Mouse (Mus musculus) layer of hippocampus, adult 9-10 months (tissue): ENCODE measurements around the gene Slc38a3.

Source experiments
- DNase-seq: peaks from one replicate; pipeline ENCODE4 v3.0.0; 2022; ENCODE audit warnings: low spot score

Slc38a3 gene

GRCm38 (mm10) chr9:107618098-107618497, 51.2 kb downstream of the Slc38a3 start:
- DNase-seq: no peak

DNA sequence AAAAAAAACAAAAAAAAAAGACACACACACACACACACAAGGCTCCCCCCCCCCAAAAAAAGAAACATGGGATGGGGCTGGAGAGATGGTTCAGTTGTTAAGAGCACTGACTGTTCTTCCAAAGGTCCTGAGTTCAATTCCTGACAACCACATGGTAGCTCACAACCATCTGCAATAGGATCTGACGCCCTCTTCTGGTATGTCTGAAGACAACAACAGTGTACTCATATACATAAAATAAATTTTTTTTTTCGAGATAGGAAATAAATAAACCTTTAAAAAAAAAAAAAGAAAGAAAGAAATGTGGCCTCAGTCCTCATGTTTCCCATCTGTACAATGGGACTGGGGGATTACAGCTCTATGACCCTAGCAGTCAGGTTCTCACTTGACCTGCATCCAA, 51.9 kb downstream of the Slc38a3 start:
- no peak for DNase-seq

DNA sequence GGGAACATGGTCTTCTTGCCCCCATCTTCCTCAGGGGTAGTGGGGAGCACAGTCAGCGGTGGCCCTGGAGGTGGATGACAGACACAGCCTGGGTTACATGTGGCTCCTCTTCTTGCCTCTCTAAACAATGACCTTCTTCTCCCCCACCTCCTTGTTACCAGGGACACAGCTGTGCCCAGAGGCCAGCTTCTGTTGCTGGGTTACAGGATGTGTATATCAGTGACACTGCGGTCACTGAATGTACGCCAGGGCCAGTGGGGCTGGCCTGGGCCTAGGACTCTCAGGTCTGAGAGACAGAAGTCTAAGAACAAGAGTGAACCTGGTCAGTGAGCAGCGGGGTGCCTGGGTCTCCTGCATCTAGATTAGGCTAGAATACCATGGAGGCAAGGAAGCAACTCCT, 54.3 kb downstream of the Slc38a3 start:
- no peak for DNase-seq

DNA sequence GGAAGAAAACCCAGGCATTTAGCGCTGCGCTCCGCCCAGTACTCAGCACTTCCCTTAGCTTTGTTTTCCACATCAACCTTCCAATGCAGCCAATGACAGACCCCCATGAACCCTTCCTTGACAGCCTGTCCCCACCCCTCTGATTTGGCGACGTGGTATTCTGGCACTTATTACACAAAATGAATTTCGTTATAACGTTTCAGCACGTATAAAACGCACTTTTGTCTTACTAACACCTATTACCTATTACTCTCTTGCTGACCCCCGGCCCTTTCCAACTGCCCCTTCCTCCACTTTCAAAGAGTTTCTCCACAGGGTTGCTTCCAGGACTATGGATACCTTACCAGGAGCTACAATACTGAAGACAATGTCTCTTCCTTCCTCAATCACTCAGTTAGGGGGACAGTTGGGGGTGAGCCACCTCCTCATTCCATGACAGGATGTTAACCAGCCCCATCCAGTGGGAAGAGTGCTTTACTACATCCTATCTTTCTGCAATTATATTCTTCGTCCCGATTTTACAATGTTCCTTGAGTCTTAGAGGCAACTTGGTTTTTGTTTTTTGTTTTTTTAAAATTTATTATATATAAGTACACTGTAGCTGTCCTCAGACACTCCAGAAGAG, 56.3 kb downstream of the Slc38a3 start:
- no peak for DNase-seq

DNA sequence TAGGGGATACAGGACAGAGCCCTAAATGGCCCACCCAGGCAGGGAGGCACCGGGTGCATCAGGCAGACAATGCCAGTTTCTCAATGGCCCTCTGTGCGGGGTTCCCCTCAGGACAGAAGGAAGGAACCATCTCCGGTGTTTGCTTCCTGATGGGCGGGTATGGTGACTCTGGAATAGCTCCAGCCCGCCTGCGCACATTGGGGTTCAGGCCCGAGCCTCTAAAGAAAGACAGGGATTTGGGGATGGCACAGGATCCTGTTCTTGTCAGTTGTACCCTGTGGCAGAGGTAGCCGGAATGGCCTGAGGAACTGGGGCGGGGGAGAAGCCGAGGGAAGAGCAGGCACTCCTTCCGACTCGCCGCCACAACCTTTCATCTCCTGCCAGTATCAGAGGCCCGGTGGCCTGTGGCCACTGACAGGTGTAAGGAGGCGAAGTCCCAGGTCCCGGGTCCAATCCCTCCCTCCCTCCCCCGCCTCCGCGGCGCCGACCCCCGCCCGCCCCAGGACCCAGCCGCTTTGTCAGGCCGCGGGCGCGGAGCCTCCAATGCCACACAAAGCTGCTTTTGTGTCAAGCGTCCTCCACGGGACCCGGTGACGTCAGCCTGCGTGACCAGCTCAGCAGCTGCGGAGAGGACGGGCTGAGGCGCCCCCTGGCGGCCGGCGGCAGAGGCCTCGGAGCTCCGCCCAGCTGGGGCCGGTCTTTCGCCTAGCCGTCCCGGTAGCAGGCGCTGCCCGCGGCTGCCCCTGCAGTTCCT, 57.0 kb downstream of the Slc38a3 start:
- peak; percentile 90 for DNase-seq

- DNase-seq: no peak
These were observed 57.7 kb downstream of the Slc38a3 start for GRCm38 (mm10) chr9:107611456-107612190.

DNA sequence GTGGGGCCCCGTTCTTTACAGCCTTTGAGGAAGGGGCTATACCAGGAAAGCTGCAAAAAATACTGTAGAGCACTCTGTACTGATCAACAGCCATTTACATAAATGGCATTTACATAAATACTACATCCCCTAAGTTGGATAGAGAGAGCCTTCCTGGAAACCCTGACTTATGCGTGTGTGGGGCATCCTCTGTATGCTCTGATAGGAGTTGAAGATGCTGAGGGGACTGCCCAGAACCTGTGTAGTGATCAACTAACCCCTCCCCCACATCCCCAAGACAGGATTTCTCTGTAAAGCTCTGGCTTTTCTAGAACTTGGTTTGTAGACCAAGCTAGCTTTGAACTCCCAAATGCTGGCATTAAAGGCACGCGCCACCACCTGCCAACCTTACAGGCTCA, 59.9 kb downstream of the Slc38a3 start:
- DNase-seq: no peak

DNA sequence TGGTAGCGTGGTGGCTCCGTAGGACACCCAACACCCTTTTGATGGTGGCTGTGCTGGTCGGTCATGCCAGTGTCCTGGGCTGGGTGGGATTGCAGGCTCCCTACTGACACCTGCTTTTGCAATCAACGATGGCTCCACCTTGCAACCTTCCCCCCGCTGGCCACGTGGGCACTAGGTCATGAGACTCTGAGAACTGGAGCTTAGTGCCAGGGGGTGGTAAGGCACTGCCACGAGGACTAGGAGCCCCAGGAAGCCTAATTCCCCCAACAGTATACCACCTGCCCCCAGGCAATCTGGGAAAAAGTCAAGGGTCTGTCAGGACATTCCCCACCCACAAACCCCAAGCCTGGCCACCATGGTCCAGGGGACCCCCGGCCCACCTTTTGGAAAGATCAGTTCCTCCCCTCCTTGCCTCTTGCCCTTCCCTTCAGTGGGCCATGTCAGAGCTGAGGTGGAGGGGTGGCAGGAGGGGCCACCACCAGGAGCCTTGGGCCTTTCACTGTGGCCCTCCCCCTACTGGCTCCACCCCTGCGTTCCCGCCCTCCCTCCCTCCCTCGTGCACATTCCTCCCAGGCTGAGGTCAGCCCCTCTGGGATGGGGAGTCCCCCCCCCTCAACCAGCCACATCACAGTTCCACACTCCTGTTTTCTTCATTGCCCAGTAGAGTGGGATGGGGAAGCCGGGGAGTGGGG, 60.4 kb downstream of the Slc38a3 start, which contains the start of gene Sema3b:
TSS of gene Sema3b (minus strand) at position 489 of the 692 bp plus-strand sequence.
- no peak for DNase-seq

GRCm38 (mm10) chr9:107607653-107608245, 61.6 kb downstream of the Slc38a3 start:
- DNase-seq: no peak

GRCm38 (mm10) chr9:107607036-107607435, 62.3 kb downstream of the Slc38a3 start:
- no peak for DNase-seq

GRCm38 (mm10) chr9:107606591-107606990, 62.7 kb downstream of the Slc38a3 start:
- no peak for DNase-seq

DNA sequence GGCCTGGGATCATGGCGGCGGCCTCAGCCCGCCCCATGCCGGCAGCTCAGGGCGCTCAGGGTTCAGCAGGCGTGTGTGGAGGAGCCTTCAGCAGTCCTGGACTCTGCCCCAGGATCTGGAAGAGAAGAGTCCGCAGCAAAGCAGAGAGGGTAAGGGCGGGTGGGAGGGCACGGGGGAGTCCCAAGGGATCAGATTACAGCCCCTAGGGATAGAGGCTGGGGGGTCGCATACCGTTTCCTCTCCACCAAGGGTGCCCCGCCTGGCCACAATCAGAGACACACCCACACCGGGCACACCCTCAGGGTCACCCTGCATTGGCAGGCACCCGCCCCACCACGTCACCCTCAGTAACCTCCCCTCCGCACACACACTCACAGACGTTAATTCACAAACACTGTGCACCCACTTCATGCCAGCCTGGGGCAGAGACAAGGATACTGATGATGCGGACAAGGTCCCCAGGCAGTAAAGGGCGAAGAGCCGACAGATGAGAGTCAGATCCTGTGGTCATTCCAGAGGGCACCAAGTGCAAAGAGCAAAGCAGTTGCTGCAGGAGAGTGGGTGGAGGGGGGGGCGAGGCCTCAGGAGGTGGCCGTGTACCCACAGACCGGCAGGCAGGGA, 64.2 kb downstream of the Slc38a3 start:
- no peak for DNase-seq

GRCm38 (mm10) chr9:107603251-107603650, 66.1 kb downstream of the Slc38a3 start:
- DNase-seq: no peak

- peak; percentile 87 for DNase-seq
These were observed 67.2 kb downstream of the Slc38a3 start for GRCm38 (mm10) chr9:107602068-107602648.

DNA sequence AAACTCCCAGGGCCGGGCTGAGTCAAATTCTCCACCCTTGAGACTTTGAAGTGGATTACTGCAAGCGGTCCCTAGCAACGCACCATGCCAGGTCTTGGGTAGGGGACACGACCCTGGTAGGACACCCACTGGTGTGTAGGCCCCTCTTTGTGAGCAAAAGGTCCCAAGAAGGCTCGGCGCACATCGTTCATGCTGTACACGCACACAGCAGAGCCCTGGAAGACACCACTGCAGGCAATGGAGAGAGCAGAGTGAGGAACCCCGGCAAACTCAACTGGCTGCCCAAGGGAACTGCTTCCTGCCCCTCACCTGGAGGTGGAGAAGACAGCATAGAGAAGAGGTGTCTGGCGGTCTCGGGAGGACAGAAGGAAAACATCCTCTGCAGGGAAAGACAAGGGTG, 68.1 kb downstream of the Slc38a3 start:
- no peak for DNase-seq

- DNase-seq: no peak
These were observed 68.6 kb downstream of the Slc38a3 start for GRCm38 (mm10) chr9:107600745-107601144.
